Mouse (Mus musculus) adrenal gland, postnatal 36 days (tissue): ENCODE data around the gene Gm11492. TPM values are rescaled to one million over a fixed set of nuclear protein-coding genes. Genes with fewer than 3 reads are reported as not detected.

ENCODE experiments used
- DNase-seq, 2 experiments: peaks; one replicate each; pipeline ENCODE4 v3.0.0; 2021; ENCODE audit warnings: mixed read lengths in 1 of 2
- total RNA-seq, 2 experiments: library from RNA; stranded (reverse); gene quantifications; 2 replicates each; pipeline ENCODE4 v1.2.3; 2021

The Gm11492 gene
- total RNA-seq, 2 experiments from 2014 or later = not detected

DNA sequence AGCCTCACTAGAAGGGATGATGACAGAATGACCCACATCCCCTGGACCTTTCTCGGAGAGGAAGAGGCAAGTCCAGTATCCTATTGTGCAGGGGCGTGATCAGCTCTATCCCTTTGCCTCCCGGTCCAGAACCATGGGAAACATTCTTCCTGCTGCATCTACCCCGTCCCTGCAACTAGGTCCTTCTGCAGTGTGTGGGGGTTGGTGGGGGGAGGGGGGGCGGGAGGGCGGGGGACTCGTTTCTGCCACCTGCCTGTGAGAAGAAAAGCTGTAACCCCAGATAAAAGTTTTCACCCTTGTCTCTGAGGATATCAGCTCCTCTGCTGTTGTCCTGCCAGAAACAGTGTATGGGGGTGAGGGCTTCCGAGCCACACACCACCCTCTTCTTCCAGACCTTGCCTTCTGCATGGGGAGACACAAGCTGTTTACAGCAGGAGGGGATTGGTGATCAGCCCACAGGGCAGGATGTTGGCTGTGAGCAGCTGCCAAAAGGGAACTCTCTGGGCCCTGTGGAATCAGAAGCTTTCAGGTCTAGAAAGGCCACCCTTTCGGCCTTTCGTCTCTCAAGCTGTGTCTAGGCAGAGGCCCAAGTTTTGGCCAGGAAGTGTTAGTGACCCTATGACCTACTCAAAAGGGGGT, 12.6 kb downstream of the Gm11492 start:
- peak in 1 of 2 experiments; percentile 24 for DNase-seq

GRCm38 (mm10) chr11:87579713-87580112, 13.3 kb downstream of the Gm11492 start:
- DNase-seq = no peak

GRCm38 (mm10) chr11:87580543-87581085, 14.2 kb downstream of the Gm11492 start:
- DNase-seq = no peak

GRCm38 (mm10) chr11:87581161-87581865, 14.9 kb downstream of the Gm11492 start:
- no peak for DNase-seq

DNA sequence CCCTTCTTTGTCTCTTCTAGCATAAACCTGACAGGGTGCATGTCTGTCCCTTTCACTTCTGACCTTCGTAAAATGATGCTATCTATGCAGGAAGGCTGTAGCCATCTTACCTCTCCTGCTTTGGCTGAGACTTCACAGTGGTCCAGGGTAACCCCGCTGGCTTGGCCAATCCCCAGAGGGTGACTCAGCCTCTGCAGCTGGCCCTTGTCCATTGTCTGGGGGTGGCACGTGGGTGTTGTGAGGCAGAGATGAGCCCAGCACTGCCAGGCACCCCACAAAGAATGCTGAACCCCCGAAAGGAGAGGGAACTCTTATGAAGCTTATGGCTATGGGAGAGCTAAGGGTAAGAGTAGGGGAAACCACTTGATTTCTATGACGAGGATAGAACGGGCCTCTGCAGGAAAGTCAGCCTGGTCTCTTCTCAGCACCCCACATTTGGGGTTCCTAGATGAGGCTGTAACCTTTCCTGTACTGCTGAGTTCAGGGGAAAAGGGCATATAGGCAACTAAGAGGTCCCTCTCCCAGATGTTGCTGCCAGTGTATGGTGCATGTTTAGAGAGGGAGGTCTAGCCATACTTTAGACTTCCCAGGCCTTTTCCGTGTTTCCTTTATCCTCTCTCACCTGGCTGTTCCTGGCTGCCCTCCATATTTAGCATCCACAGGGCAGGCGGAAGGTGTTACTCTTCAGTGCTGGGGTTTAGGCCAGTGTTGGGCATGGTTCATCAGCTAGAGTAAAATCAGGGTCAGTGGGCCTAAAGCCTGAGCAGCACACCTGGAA, 15.7 kb downstream of the Gm11492 start:
- DNase-seq = peak; percentile 56 to 70

- DNase-seq = no peak
These were observed 17.0 kb downstream of the Gm11492 start for GRCm38 (mm10) chr11:87583291-87584034.

- DNase-seq = peak; percentile 40 to 60
These were observed 18.5 kb downstream of the Gm11492 start for GRCm38 (mm10) chr11:87584711-87585505.

GRCm38 (mm10) chr11:87587211-87587874, 20.9 kb downstream of the Gm11492 start:
- no peak for DNase-seq

- DNase-seq = no peak
These were observed 23.2 kb downstream of the Gm11492 start for GRCm38 (mm10) chr11:87589605-87590004.

DNA sequence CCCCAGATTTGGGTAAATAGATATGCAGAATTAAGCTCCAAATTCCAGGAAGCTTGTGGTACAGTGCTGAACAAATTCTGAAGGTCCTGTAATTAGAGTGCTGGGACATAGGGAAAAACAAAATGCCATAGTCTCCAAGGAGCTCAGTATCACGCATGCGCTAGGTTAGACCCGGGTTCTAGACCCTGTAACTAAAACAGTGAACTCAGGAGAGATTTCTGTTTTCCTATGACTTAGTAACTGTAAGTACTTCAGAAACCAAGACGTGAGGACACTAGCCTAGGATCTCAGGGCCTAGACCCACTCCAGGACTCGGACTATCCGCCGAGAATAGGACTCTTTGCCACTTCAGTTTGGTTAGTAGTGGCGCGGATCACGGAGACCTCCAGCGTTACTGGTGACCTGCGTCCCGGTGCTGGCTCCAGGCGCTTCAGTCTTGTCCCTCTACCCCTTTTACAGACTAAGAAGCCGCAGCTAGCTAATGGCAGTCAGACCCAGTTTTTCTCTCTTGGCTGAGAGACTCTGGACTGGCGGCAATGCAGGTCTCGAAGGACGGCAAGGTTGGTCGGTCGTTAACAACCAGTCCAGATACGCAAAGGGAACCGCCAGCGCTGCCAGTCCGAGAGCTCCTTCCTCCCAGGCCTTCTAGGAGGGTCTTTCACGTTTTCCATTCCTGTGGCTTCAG, 24.5 kb downstream of the Gm11492 start:
- peak; percentile 36 to 50 for DNase-seq

DNA sequence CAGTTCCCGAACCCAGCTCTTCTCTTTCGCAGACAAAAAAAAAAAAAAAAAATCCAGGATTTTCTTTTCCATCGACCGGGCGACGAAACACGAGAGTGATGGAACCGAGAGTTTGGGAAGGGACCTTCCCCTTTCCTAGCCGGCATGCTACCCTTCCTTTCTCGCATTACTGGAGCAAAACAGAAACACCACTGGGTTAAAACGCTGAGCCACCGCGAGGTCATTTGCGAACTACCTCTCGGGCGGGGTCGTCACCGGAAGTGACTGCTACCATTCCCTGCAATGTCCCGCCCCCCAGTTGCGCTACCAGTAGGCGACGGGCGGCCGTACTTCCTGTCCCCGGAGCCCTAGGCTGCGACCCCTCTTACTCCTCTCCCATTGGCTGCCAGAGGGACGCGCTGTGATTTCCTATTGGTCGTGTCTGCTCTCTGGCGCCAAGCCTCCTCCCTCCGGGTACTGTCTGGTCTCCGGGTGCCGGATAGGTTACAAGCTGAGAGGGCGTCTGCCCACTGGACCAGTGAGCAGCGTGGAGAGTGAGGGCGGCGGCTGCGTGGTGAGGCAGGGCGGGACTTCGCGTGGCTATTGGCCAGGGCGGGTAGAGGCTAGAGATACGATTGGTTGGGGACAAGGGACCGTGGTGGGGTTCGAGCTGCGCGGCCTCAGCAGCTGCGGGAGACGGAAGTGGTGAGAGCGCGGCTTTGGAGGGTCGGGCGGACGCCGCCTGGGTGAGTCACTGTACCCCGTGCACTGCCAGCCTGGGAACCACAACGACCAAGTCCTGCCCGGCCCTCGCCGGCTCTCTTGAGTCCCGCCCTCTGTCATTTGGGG, 25.3 kb downstream of the Gm11492 start, which contains the start of gene Mtmr4:
Gene Mtmr4 (plus strand): TSS at position 637 of the 828 bp plus-strand sequence.
- DNase-seq = peak; percentile 99 to 100

GRCm38 (mm10) chr11:87592354-87592695, 25.9 kb downstream of the Gm11492 start:
- DNase-seq = no peak

- peak in 1 of 2 experiments; percentile 49 for DNase-seq
These were observed 26.5 kb downstream of the Gm11492 start for GRCm38 (mm10) chr11:87592713-87593598.

DNA sequence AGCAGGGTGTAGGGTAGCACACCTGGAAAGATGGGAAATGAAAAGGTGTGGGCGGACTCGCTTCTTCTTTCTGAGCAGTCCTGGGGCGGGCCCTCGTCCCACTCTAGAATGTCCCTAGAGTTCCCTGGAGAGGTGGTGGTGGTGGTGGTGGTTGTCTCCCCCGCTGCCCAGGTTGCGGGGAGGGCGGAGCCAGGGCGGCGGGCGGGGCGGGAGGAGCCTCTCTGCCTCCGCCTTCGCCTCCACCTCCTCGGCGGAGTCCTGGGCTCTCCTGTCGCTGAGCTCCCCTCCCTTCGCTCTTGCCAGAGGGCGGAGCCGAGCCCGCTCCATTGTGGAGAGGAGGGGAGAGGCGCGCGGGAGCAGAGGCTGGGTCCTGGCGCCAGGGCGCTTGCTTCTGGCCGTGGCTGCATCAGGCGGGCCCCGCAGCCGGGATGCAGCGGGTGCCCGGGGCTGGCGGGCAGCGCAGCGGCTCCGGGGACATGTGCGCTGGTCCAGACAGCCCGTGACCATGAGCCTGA, 28.9 kb downstream of the Gm11492 start:
- peak; percentile 93 to 94 for DNase-seq

DNA sequence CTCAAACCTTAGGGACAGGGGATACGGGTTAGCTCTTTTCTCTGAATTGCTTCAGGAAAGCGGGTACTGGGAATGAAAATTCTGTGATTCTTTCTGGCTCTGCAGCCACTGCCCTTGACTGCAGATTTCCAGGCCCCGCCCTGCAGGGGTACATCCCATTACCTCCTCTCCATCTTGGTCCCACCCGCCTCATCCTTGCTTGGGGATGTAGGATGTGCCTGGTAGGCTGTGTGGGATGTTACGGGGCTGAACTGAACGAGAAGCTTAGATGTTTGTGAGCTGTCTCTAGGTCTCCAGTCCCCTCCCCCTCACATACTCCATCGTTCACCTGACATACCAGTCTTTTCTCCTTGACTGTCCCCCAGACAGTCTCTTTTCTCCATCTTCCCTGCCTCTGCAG, 29.5 kb downstream of the Gm11492 start:
- DNase-seq = peak in 1 of 2 experiments; percentile 36

GRCm38 (mm10) chr11:87596492-87596891, 30.0 kb downstream of the Gm11492 start:
- no peak for DNase-seq

- DNase-seq = no peak
These were observed 30.6 kb downstream of the Gm11492 start for GRCm38 (mm10) chr11:87597061-87597460.
